Mouse (Mus musculus): ENCODE results near the gene Mthfd1.

DNA sequence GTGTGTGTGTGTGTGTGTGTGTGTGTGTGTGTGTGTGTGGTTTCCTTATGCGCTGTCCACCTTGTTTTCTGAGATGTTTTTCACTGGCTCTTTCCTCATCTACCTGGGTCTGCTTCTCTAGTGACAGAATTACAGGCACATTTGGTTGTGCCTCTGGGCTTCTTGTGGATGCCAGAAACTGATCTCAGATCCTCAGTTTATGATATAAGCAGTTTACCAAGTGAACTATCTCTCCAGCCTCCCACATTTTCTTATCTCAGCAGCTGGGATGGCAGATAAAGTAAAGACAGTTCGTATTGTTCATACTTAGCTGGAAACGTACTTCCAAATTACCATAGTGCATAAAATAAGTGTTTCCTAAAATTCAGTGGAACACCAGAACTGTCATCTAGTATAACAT, 14.0 kb upstream of the Mthfd1 start:
- no peak for TF ChIP-seq CTCF (IDR thresholded peaks at IDR 0.05; ENCODE audit: control insufficient read depth, insufficient read depth, insufficient replicate concordance, low read depth, low read length)
- no peak for TF ChIP-seq POLR2A (IDR thresholded peaks at IDR 0.05; ENCODE audit: control insufficient read depth, low read depth, low read length)

All from testis, adult 2 months (tissue).